Mouse (Mus musculus) spleen, adult 2 months (tissue): Measurements from ENCODE around the gene Med12l. TPM values are rescaled to one million over a fixed set of nuclear protein-coding genes. Genes with fewer than 3 reads are reported as not detected.
A peak's percentile ranks its signal among the peaks of the same experiment; 100 is the strongest.

ENCODE experiments used
- DNase-seq, 2 experiments: peaks; one replicate each; pipeline versions ENCODE4 v3.0.0 to v3.0.0-alpha.2; 2012 to 2021; ENCODE audit warnings: low spot score in 2 of 2, low read depth in 1 of 2
- H3K27ac ChIP-seq: fragments of 200-500 bp; 2 replicates; pipeline ENCODE4 v1.5.1; 2012; ENCODE audit warnings: low read length, inconsistent platforms; ENCODE audit not compliant: insufficient read depth
- H3K27me3 ChIP-seq: fragments of 200-500 bp; 2 replicates; pipeline ENCODE4 v1.6.1; 2012; ENCODE audit warnings: mild to moderate bottlenecking, moderate library complexity, low read length, inconsistent platforms; ENCODE audit not compliant: control insufficient read depth, insufficient read depth
- H3K36me3 ChIP-seq: fragments of 200-500 bp; 2 replicates; pipeline ENCODE4 v1.6.1; 2012; ENCODE audit warnings: mild to moderate bottlenecking, low read length, inconsistent platforms; ENCODE audit not compliant: control insufficient read depth, insufficient read depth
- H3K4me1 ChIP-seq: fragments of 200-500 bp; 2 replicates; pipeline ENCODE4 v1.6.1; 2011; ENCODE audit warnings: inconsistent platforms; ENCODE audit not compliant: control insufficient read depth, insufficient read depth, insufficient read length
- H3K4me3 ChIP-seq: fragments of 200-500 bp; 2 replicates; pipeline ENCODE4 v1.5.1; 2011; ENCODE audit warnings: mild to moderate bottlenecking, inconsistent platforms; ENCODE audit not compliant: insufficient read depth, insufficient read length; ENCODE audit errors: extremely low read depth
- CTCF ChIP-seq: fragments of 200-500 bp; IDR thresholded peaks from 2 replicates; pipeline ENCODE4 v1.5.1; 2011; ENCODE audit warnings: mild to moderate bottlenecking, inconsistent platforms; ENCODE audit not compliant: insufficient read depth, insufficient read length, insufficient replicate concordance; ENCODE audit errors: extremely low read depth
- POLR2A ChIP-seq: fragments of 200-500 bp; IDR thresholded peaks from 2 replicates; pipeline ENCODE4 v1.6.1; 2011; ENCODE audit warnings: low read depth, low read length, inconsistent platforms
- whole genome bisulfite sequencing: fragments of 180-500 bp; shearing (Covaris S2); methylation state at CpG from one replicate; pipeline ENCODE4 v1.1.7; 2018; 5-methylcytosine and 5-hydroxymethylcytosine counted together
- polyA plus RNA-seq: library from polyadenylated mRNA; depleted of rRNA; stranded (reverse); fragments of >200 nt; gene quantifications from 2 replicates; pipeline ENCODE4 v1.2.3, GENCODE M21; 2012; rRNA removed

Med12l gene
- polyA plus RNA-seq, 1 experiment = 2.0 TPM

DNA sequence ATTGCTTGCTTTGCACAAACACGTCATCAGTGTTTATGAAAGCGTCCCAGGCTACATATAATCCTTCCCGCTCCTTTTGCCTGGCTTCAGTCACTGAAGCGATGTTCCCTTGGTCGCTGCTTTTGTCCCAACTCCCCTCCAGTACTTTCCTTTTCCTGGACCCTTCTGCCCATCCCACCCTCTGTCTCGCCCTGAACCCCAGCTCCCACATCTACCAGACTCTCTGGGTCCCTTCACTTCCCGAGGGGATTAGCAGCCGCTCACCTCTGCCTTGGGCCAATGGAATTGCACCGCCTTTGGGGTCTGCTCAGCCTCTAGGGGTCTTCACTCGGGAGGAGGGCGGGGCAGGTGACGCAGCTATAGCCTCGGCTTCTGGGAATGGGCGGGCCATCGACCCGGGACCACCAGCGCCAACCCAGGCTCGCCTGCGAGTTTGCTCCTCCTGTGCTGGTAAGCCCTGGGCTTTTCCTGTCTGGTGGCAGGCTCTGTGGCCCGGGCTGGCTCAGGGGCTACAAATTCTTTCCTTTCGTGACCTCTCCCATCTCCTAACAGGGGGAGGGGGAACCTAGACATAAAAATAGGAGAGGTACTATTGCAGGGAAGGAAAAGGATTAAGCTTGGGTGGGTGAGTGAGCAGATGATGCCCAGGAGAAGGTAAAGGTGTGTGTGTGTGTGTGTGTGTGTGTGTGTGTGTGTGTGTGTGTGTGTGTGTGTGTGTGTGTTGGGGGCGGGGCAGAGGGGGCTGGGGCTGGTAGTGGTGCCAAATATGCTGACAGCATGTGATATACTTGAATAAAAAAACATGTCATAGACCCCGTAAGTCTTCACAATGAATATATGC lies 338.7 kb downstream of the Med12l start, which contains the start of gene Igsf10:
Gene Igsf10 (minus strand): TSS at position 330 of the 841 bp plus-strand sequence.
- TF ChIP-seq POLR2A = no peak
- no peak within 1 kb of the TSS for H3K27ac ChIP-seq
- 8% methylated on average over 23 of the region's 23 CpGs for WGBS
- H3K27me3 ChIP-seq = peaks cover 3% of the 10 kb centered on the region; the same call in 1 of the 2 replicates
- peaks cover 2% of the 10 kb centered on the region for H3K4me1 ChIP-seq
- H3K4me3 ChIP-seq = peak within 1 kb of the TSS; percentile 50
- no peak for DNase-seq
- H3K36me3 ChIP-seq = no peaks in the 10 kb centered on the region

DNA sequence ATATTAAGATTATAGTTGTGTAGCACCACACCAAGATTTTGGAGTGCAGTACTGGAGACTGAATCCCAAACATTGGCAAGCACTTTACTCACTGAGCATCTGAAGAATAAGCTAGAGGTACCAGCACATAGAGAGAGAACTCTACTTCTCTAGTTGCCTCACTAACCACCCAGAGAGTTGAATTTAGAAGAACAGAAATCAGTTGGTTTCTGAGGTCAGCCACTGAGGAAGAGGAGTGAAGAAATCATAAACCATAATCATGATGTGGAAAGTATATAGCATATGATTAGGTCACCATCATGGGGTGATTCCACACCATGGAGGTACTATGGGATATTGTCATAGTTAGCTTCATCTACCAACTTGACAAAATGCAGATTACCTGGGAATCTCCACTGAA lies 346.1 kb downstream of the Med12l start:
- DNase-seq = no peak
- H3K27ac ChIP-seq = no peak overlapping the region
- H3K4me1 ChIP-seq = no peaks in the 10 kb centered on the region
- H3K36me3 ChIP-seq = no peaks in the 10 kb centered on the region
- H3K4me3 ChIP-seq = no peak overlapping the region
- TF ChIP-seq CTCF (no peak), POLR2A (no peak)
- H3K27me3 ChIP-seq = no peaks in the 10 kb centered on the region

DNA sequence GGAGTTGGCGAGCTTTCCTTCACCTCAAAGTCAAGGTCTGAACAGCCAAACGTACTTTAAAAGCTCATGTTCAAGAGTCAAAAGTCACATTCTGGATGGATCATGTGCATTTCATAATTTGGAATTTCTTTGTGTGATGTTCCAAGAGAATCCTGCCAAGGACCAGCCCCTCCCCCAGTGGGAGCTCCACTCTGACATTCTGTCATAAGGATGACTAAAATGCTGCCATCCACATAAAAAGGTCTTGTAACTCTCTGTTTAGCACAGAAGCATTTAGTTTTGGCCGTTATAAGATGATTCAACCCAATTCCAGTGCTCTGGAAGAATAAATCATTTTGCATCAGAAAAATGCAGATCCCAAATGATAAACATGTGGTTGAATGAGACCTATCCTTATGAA lies 348.5 kb downstream of the Med12l start:
- H3K27me3 ChIP-seq = no peaks in the 10 kb centered on the region
- no peak overlapping the region for H3K27ac ChIP-seq
- 87% methylated on average over 3 of the region's 3 CpGs for WGBS
- TF ChIP-seq CTCF (no peak), POLR2A (no peak)
- no peak overlapping the region for H3K4me3 ChIP-seq
- DNase-seq = no peak
- no peaks in the 10 kb centered on the region for H3K36me3 ChIP-seq
- H3K4me1 ChIP-seq = no peaks in the 10 kb centered on the region

DNA sequence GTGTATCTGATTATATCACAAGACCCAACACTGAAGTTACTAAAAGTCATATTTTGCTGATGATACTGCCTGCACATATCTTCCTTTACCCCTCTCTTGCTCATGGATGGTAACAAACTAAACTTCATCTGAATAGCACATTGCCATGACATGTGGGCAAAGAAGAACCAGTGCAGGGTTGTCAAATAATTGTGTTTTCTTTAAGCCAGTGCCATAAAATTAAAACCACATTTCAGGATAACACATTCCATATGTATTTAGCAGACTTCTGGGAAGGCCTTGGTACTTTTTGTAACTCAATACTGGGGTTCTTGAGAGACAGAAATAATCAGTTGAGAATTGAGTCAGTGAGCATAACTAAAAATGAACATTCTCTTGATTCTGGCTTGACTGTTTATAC lies 354.5 kb downstream of the Med12l start:
- no peaks in the 10 kb centered on the region for H3K27me3 ChIP-seq
- no peak for TF ChIP-seq POLR2A
- TF ChIP-seq CTCF = no peak
- no peaks in the 10 kb centered on the region for H3K4me1 ChIP-seq
- H3K36me3 ChIP-seq = no peaks in the 10 kb centered on the region
- H3K4me3 ChIP-seq = no peak overlapping the region
- no peak overlapping the region for H3K27ac ChIP-seq
- no peak for DNase-seq

DNA sequence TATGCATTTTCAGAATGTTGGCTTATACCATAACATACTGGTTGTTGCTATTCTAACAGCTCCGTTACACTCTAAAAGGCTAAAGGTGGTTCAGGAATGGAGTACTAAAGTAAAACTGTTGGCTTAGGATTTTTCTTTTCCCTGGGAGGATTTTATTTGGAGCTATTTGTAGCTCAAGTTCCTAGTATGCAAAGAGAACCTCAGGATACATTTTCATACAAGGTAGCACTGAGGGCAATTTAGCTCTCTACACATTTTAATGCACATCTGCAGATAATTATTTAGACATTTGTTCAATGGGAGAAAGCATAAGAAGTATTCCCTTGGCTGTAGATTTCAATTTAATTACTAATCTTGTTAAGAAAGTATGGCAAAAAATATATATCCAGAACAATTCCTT lies 356.3 kb downstream of the Med12l start:
- no peaks in the 10 kb centered on the region for H3K4me1 ChIP-seq
- no peaks in the 10 kb centered on the region for H3K27me3 ChIP-seq
- H3K4me3 ChIP-seq = no peak overlapping the region
- no peaks in the 10 kb centered on the region for H3K36me3 ChIP-seq
- TF ChIP-seq POLR2A (no peak), CTCF (no peak)
- H3K27ac ChIP-seq = no peak overlapping the region
- DNase-seq = no peak
- 97% methylated on average over 1 of the region's 1 CpGs for WGBS

Other genes with a start within 250 kb of the Med12l start
- not detected in 2 replicates for gene Mindy4b-ps, start 183.5 kb upstream of the Med12l start, polyA plus RNA-seq
- not detected in 2 replicates for gene Clrn1, start 120.5 kb upstream of the Med12l start, polyA plus RNA-seq
- 5.4 and 6.2 TPM in 2 replicates for gene Gpr171, start 96.0 kb downstream of the Med12l start, polyA plus RNA-seq
- gene P2ry14, start 147.8 kb downstream of the Med12l start, polyA plus RNA-seq = 8.6 and 9.5 TPM in 2 replicates
- gene Gpr87, start 189.3 kb downstream of the Med12l start, polyA plus RNA-seq = not detected in 2 replicates
- gene P2ry13, start 205.1 kb downstream of the Med12l start, polyA plus RNA-seq = 14.6 and 16.8 TPM in 2 replicates